Mouse (Mus musculus): ENCODE data around the gene Zdhhc12. TPM values are rescaled to one million over a fixed set of nuclear protein-coding genes. Genes with fewer than 3 reads are reported as not detected.

The Zdhhc12 gene
- total and polyA plus RNA-seq, 2 experiments from 2014 or later = 23.8 to 30.7 TPM

DNA sequence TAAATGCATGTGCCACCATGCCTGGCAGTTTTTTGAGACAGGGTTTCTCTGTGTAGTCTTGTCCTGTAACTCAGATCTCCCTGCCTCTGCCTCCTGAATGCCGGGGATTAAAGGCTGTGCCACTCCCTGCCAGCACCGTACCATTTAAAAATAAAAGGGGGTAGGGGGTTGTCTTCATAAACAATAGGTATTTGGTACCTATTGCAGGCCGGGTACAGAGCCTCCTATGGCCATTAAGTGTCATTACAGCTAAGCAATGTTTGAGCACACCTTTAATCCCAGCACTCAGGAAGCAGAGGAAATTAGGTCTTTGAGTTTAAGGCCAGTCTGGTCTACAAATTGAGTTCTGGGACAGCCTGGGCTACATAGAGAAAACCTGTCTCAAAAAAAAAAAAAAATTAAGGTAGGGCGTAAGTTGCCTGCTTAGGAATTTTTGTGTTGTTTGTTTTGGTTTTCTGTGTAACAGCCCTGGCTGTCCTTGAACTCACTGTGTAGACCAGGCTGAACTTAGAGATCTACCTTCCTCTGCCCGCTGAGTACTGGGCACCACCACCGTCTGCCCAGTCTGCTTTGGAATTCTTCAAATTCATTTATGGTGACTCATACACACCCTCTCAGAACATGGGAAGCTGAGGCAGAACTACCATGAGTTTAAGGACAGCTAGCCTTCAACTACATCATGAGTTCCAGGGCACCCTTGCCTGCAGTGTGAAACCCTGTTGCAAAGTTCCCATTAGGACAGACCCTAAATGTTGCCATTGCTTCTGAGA lies 41.3 kb downstream of the Zdhhc12 start:
- no peak for DNase-seq (ENCODE audit: low spot score)
- H3K4me1 ChIP-seq (ENCODE audit: insufficient read depth, low read length) = no peaks in the 10 kb centered on the region

DNA sequence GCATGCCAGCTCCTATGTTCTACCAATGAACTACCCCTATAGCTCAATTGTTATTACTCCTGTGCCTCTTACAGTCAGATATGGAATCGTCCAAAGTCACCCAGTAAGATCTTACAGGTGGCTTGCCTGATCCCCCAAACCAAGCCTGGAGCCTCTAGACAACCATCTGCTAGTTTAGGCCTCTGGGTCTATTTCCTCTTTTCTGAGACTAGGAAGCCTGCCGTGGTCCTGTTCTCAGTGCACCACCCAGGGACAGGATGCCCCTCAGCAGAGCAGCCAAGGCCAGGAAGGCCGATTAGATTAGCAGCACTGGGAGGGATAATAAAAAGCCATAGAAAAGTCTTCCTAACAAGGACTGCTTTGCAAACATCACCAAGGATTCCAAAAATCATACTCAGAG lies 43.6 kb downstream of the Zdhhc12 start:
- H3K4me2 ChIP-seq (ENCODE audit: low read depth, low read length, poor library complexity, severe bottlenecking) = no peak overlapping the region
- H3K27me3 ChIP-seq (ENCODE audit: insufficient read depth, low read length) = no peaks in the 10 kb centered on the region
- H3K4me1 ChIP-seq (ENCODE audit: insufficient read depth, low read length) = no peaks in the 10 kb centered on the region
- no peak overlapping the region; the same call in 1 of the 2 replicates for H3K27ac ChIP-seq (ENCODE audit: low read depth, low read length)
- H3K4me3 ChIP-seq (ENCODE audit: low read depth, low read length) = no peak overlapping the region
- no peak for DNase-seq (ENCODE audit: low spot score)
- H3K36me3 ChIP-seq (ENCODE audit: insufficient read depth, low read length) = peaks cover 5% of the 10 kb centered on the region; the same call in 1 of the 2 replicates
- ATAC-seq (ENCODE audit: low FRiP score) = no peak
- 83% methylated on average over 3 of the region's 3 CpGs for WGBS
- H3K9me3 ChIP-seq (ENCODE audit: low read length) = no peaks in the 10 kb centered on the region
- H3K9ac ChIP-seq (replicated peaks; ENCODE audit: low read length, poor library complexity, severe bottlenecking) = no peak overlapping the region
- no peak for TF ChIP-seq CTCF (IDR thresholded peaks at IDR 0.05)

More for the DNA sequence above, 41.3 kb downstream of the Zdhhc12 start:
- H3K36me3 ChIP-seq (ENCODE audit: insufficient read depth, low read length) = no peaks in the 10 kb centered on the region
- no peak for ATAC-seq (ENCODE audit: low FRiP score)
- H3K4me2 ChIP-seq (ENCODE audit: low read depth, low read length, poor library complexity, severe bottlenecking) = no peak overlapping the region
- H3K9me3 ChIP-seq (ENCODE audit: low read length) = no peaks in the 10 kb centered on the region
- H3K27me3 ChIP-seq (ENCODE audit: insufficient read depth, low read length) = no peaks in the 10 kb centered on the region
- WGBS = 46% methylated on average over 6 of the region's 6 CpGs
- no peak overlapping the region for H3K9ac ChIP-seq (replicated peaks; ENCODE audit: low read length, poor library complexity, severe bottlenecking)
- H3K27ac ChIP-seq (ENCODE audit: low read depth, low read length) = no peak overlapping the region
- H3K4me3 ChIP-seq (ENCODE audit: low read depth, low read length) = no peak overlapping the region
- TF ChIP-seq CTCF (IDR thresholded peaks at IDR 0.05) = peak; percentile 68

DNA sequence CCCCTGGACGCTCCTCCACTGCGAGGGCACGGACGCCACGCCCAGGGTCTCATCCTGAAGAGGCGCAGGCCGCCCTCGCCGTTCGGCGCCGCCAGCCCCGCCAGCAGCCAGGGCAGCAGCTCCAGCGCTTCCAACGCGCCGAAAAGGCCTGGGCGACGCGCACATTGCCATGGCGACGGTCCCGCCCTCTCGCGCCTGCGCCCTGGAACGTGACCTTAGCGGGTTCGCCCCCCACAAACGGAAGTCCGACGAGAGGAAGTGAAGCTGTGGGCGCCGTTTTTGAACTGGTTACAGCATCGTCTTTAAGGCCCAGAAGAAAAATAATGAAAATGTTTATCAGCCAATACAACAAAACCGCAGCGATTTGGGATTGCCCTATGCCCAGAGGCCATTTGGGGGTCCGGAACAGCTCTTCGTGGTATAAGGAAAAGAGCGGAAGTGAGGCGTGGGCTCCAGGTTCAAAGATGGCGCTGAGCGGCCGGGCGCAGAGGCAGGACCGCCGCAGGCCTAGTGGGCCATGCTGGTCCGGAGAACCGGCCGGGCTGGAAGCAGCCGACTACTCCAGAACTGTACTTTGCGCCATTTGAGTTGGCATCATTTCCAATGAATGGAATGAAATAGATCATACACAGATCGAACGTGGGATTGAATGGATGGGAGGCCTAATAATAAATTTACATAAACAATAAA lies 44.6 kb downstream of the Zdhhc12 start, which contains the start of gene Wdr34:
TSS of gene Wdr34 (minus strand) at position 183 of the 690 bp plus-strand sequence.
- no peaks in the 10 kb centered on the region for H3K9me3 ChIP-seq (ENCODE audit: low read length)
- ATAC-seq (ENCODE audit: low FRiP score) (peak; percentile 92), DNase-seq (ENCODE audit: low spot score) (peak; percentile 97)
- peaks cover 5% of the 10 kb centered on the region; the same call in 1 of the 2 replicates for H3K36me3 ChIP-seq (ENCODE audit: insufficient read depth, low read length)
- H3K9ac ChIP-seq (replicated peaks; ENCODE audit: low read length, poor library complexity, severe bottlenecking) = peak within 1 kb of the TSS; percentile 79
- peak within 1 kb of the TSS; percentile 99 for H3K27ac ChIP-seq (ENCODE audit: low read depth, low read length)
- TF ChIP-seq CTCF (IDR thresholded peaks at IDR 0.05) = no peak
- no peaks in the 10 kb centered on the region for H3K27me3 ChIP-seq (ENCODE audit: insufficient read depth, low read length)
- H3K4me3 ChIP-seq (ENCODE audit: low read depth, low read length) = peak within 1 kb of the TSS; percentile 73
- H3K4me1 ChIP-seq (ENCODE audit: insufficient read depth, low read length) = no peaks in the 10 kb centered on the region
- WGBS = under 1% methylated on average over 53 of the region's 54 CpGs
- H3K4me2 ChIP-seq (ENCODE audit: low read depth, low read length, poor library complexity, severe bottlenecking) = peak within 1 kb of the TSS; percentile 65

DNA sequence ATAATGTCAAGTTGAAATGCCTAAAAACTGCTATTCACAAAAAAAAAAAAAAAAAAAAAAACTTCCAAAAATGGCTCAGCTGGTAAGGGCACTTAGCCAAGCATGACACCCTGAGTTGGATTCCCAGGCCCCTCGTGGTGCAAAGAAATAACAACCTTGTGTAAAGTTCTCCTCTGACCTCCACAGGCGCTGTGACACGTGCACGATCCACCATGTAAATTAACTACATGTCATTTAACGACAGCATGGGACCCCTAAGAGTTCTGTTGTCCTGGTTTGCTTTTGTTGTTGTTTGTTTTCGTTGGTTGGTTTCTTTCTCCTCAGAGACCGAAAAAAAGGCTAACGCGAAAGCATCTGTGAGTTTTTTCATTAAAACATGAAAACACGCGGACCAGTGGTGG lies 45.3 kb downstream of the Zdhhc12 start:
- 54% methylated on average over 11 of the region's 11 CpGs for WGBS
- TF ChIP-seq CTCF (IDR thresholded peaks at IDR 0.05) = no peak
- peak overlapping the region; percentile 65 for H3K4me2 ChIP-seq (ENCODE audit: low read depth, low read length, poor library complexity, severe bottlenecking)
- H3K9me3 ChIP-seq (ENCODE audit: low read length) = no peaks in the 10 kb centered on the region
- peak overlapping the region; percentile 79 for H3K9ac ChIP-seq (replicated peaks; ENCODE audit: low read length, poor library complexity, severe bottlenecking)
- H3K27ac ChIP-seq (ENCODE audit: low read depth, low read length) = peak overlapping the region; percentile 99
- H3K4me3 ChIP-seq (ENCODE audit: low read depth, low read length) = peak overlapping the region; percentile 73
- ATAC-seq (ENCODE audit: low FRiP score) (no peak), DNase-seq (ENCODE audit: low spot score) (no peak)
- peaks cover 5% of the 10 kb centered on the region; the same call in 1 of the 2 replicates for H3K36me3 ChIP-seq (ENCODE audit: insufficient read depth, low read length)
- H3K27me3 ChIP-seq (ENCODE audit: insufficient read depth, low read length) = no peaks in the 10 kb centered on the region
- H3K4me1 ChIP-seq (ENCODE audit: insufficient read depth, low read length) = no peaks in the 10 kb centered on the region

DNA sequence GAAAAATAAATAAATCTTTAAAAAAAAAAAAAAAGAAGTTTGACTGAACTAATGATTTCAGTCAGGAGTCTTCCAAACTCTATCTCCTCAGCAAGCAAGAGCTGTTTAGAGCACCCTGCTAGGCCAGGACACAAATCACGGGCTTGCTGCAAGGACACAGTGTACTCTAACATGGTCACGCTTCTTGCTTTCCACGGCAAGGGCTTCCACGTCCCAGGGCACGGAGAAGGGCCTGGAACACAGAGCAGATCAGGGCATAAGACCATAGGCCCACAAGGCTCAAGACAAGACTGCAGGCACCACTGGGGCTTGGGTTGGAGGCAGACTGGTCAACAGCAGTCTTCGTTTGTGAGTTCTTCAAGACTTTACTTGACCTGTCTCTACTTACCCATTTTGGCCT lies 46.3 kb downstream of the Zdhhc12 start:
- no peak for TF ChIP-seq CTCF (IDR thresholded peaks at IDR 0.05)
- 94% methylated on average over 6 of the region's 6 CpGs for WGBS
- no peaks in the 10 kb centered on the region for H3K4me1 ChIP-seq (ENCODE audit: insufficient read depth, low read length)
- no peaks in the 10 kb centered on the region for H3K9me3 ChIP-seq (ENCODE audit: low read length)
- no peak for DNase-seq (ENCODE audit: low spot score)
- no peak overlapping the region for H3K4me2 ChIP-seq (ENCODE audit: low read depth, low read length, poor library complexity, severe bottlenecking)
- H3K27ac ChIP-seq (ENCODE audit: low read depth, low read length) = no peak overlapping the region
- peaks cover 5% of the 10 kb centered on the region; the same call in 1 of the 2 replicates for H3K36me3 ChIP-seq (ENCODE audit: insufficient read depth, low read length)
- ATAC-seq (ENCODE audit: low FRiP score) = no peak
- H3K9ac ChIP-seq (replicated peaks; ENCODE audit: low read length, poor library complexity, severe bottlenecking) = no peak overlapping the region
- H3K27me3 ChIP-seq (ENCODE audit: insufficient read depth, low read length) = no peaks in the 10 kb centered on the region
- H3K4me3 ChIP-seq (ENCODE audit: low read depth, low read length) = no peak overlapping the region

DNA sequence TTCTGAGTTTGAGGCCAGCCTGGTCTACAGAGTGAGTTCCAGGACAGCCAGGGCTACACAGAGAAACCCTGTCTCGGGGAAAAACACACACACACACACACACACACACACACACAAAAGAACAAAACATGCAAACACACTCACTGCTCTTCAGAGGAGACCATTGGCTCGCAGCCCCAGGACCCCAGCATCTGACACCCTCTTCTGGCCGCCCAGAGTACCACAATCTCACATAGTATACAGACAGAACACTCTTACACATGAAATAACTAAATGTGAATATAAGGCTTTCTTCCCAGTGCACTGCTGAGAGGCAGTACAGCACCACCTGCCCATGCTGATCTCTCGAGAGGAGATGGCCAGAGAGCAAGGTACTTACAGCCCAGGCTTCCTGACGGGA lies 48.9 kb downstream of the Zdhhc12 start:
- peaks cover 9% of the 10 kb centered on the region; the same call in 1 of the 2 replicates for H3K36me3 ChIP-seq (ENCODE audit: insufficient read depth, low read length)
- DNase-seq (ENCODE audit: low spot score) (no peak), ATAC-seq (ENCODE audit: low FRiP score) (no peak)
- 84% methylated on average over 5 of the region's 5 CpGs for WGBS
- no peaks in the 10 kb centered on the region for H3K4me1 ChIP-seq (ENCODE audit: insufficient read depth, low read length)
- H3K27ac ChIP-seq (ENCODE audit: low read depth, low read length) = no peak overlapping the region
- H3K4me2 ChIP-seq (ENCODE audit: low read depth, low read length, poor library complexity, severe bottlenecking) = no peak overlapping the region
- H3K9ac ChIP-seq (replicated peaks; ENCODE audit: low read length, poor library complexity, severe bottlenecking) = no peak overlapping the region
- H3K4me3 ChIP-seq (ENCODE audit: low read depth, low read length) = no peak overlapping the region
- no peaks in the 10 kb centered on the region for H3K27me3 ChIP-seq (ENCODE audit: insufficient read depth, low read length)
- no peak for TF ChIP-seq CTCF (IDR thresholded peaks at IDR 0.05)
- H3K9me3 ChIP-seq (ENCODE audit: low read length) = no peaks in the 10 kb centered on the region

Data from midbrain, postnatal 0 days (tissue).